Mouse (Mus musculus) lung, postnatal 36 days (tissue): ENCODE results near the gene Fgfr2.
"Not testable (repeated sequence)": the region's sequence is repeated elsewhere in the genome, so short reads cannot be mapped to it uniquely, and the experiment has no call there.

Experiments
- DNase-seq: peaks from one replicate; pipeline ENCODE4 v3.0.0; 2022; ENCODE audit warnings: mixed read lengths

Gene Fgfr2

DNA sequence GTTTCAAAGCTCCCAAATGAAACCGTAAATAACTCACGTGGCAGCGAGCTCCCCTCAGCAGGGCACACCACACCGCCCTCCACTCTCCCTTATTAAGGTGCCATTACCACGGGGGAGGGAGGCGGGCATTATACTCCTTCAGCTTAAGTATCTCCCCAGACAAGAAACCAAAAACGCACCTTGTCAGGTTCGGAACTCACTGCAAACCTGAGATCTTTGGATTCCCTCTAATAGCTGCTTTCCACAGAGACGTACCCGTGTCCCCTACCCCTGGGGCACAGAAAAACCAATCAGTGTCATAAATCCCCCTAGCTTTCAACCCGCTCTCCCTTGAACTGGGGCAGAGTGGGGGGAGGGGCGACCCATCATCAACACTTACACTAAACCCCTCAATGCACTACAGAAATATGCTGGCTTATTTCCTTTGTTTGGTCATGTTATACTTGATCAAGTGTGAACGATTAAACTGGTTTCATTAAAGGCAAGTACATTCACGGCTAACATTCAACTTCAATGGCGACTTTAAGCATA lies 2.9 kb downstream of the Fgfr2 start:
- DNase-seq: no peak

GRCm38 (mm10) chr7:133117815-133118214 lies 5.3 kb downstream of the Fgfr2 start:
- DNase-seq: no peak

- DNase-seq: no peak
Observed at GRCm38 (mm10) chr7:133116542-133116941, 6.6 kb downstream of the Fgfr2 start.

- peak; percentile 63 for DNase-seq
Observed at GRCm38 (mm10) chr7:133115886-133116285, 7.3 kb downstream of the Fgfr2 start.

GRCm38 (mm10) chr7:133114847-133115470 lies 8.2 kb downstream of the Fgfr2 start:
- peak; percentile 68 for DNase-seq

DNA sequence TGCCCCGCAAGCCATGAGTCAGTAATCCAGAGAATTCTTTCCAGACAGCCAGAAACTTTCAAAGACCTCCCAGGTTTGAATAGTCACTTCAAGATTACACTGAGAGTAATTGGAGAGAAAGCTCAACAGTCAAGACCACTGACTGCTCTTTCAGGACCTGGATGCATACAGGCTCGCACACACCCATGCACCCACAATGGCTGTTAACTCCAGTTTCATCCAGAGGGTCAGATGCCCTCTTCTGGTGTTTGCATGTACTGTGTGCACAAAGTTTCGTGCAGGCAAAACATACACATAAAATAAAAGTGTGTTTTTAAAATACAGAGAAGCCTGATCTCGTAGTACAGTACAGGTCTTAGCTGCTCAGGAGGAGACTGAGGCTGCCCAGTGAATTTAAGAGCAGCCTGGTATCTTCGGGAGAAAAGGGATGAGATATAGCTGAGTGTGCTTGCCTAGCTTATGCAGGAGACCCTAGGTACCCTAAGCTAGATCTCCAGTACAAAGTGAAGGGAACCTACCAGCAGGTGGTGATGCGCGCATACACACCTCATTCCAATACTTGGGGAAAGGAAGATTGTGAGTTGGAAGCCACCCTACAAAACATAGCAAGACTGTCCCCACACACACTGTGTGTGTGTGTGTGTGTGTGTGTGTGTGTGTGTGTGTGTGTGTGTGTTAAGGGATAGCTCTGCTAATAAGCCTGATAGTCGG lies 9.8 kb downstream of the Fgfr2 start:
- no peak for DNase-seq

DNA sequence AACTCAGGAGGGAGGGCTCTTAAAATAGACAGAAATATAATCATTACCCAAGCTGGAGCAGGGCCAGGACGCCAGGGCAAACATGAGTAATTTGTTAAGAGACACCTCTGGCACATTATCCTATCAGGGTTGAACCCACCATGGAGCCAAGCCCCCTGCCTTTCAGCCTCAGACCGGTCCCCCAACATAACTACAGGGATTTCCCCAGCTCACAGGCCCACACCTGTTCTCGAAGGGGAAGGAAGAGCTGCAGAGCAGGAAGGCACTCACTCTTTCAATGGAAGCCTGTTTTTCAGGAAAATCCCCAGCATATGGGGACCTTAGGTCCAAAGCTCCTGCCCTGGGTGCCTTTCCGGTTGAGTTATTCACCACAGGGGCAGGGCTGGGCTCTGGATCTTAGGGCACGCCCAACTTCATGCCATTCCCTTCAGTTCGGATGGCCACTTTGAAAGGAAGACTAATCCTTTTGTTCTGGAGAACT lies 10.8 kb downstream of the Fgfr2 start:
- no peak for DNase-seq

- DNase-seq: no peak
Observed at GRCm38 (mm10) chr7:133109442-133109841, 13.7 kb downstream of the Fgfr2 start.

DNA sequence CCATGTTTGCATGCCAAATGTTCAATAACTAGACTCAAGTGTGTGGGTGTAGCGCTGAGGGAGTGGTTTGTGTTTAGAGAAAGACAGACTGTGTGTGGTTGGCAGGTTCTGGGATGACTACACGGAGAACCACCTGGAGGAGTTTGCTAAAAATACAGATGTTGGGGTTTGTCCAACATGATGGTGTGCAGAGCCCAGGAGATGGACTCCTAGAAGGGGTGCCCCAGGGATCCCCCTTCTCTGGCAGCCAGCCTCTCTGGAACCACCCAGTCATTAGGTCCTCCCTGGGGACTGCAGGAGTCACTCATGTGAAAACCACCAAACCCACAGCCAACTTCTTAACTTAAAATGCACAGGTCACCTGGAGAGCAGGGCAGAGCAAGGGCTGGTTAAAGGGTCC lies 14.5 kb downstream of the Fgfr2 start:
- no peak for DNase-seq

- no peak for DNase-seq
Observed at GRCm38 (mm10) chr7:133102578-133102977, 20.6 kb downstream of the Fgfr2 start.

DNA sequence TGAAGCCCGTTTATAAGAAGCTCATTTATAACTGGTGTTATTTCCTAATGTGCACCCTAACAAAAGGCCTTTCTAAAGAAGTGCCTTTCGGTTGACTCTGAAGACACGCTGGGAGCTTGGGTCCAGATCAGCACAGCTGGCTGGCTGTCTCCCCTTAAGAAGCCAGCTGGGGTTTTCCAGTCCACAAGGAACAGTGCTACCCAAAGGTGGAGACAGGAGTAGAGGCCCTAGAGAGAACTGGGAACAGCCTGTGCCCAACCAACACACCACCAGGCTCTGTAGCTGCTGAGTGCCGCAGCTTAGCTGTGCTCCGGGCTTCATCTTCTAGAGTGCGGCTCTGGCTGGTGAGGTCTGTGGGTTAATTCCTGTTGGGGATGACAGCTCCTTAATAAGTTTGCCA lies 22.1 kb downstream of the Fgfr2 start:
- no peak for DNase-seq

DNA sequence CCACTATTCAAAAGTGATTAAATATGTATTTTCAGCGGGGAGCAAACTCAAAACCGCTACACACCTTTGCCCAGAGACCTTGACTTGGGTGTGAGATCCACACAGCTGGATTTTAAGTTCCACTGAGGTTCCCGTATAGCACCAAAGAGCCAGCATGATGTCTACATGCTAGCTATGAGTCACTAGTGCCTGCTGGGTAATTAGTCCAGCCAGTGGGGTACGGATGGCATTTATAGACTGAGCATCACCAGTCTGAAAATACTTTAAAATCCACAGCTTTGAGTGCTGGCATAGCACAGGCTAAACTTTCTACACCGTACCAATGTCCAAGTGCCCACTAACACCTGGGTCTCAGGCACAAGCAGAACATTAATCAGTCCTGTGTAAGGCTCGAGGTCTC lies 23.0 kb downstream of the Fgfr2 start:
- no peak for DNase-seq

GRCm38 (mm10) chr7:133099266-133099665 lies 23.9 kb downstream of the Fgfr2 start:
- DNase-seq: peak; percentile 55

DNA sequence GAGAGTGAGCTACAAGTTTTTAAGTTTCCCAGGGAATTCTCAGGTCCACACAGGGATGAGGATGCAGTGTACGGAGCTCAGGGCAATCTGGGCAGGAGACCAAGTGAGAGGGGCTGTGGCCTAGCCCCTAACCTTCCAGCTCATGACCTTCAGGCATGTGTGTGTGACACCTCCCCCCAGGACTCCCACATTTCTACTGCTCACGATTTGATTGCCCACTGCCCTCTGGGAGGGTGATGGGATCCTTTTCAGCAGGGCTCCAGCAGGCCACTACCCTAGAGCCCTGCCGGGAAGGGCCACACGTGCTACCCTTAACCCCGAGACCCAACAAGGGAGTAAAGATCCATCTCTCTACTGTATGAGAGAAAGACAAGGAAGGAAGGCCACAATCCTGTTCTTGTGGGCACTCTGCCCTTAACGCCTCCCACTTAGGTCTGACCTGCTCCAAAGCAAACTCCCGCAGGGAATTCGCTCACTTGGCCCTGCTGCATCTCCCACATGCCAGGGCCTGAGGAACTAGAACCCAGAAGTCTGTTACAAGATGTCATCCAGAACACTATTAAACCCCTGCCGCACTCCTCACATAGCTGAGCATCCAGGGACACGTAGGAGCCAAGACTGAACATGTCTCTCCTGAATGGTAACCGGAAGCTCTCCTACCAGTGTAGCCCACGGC lies 24.9 kb downstream of the Fgfr2 start:
- DNase-seq: no peak

GRCm38 (mm10) chr7:133095610-133096009 lies 27.5 kb downstream of the Fgfr2 start:
- DNase-seq: not testable (repeated sequence)

DNA sequence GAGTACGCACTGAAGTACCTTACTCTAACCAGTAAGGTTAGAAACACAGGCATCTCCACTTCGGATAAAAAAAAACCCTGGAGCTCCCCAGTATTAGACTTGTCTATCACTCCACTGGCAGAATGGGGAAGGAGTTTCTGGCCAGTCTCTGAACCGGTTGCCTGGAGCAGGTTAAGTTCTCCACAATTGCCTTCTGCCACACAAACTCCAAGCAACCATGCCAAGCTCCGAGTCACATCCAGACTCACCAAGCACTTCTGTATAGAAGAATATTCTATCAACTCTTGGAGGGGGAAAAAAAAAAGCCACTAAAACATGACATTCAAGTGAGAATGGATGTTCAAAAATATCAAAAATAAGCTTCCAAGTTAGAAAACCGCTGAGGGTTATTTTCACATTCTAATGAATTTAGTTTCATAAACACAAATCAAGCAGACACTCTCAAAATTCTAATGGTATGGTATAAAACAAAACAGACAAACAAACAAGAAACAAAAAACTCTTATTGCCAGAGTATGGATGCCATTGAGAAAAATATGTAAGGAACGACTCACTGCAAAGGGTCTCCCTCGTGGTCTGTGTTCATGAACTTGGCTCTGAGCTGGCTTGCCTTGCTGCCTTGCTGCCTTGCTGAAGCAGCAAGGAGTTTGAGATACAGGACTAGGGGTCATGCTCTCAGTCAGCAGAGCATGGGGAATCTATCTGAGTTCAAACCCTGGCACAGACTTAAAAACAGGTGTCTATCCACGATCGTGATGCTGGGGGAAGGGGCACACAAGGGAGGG lies 28.2 kb downstream of the Fgfr2 start:
- no peak for DNase-seq

DNA sequence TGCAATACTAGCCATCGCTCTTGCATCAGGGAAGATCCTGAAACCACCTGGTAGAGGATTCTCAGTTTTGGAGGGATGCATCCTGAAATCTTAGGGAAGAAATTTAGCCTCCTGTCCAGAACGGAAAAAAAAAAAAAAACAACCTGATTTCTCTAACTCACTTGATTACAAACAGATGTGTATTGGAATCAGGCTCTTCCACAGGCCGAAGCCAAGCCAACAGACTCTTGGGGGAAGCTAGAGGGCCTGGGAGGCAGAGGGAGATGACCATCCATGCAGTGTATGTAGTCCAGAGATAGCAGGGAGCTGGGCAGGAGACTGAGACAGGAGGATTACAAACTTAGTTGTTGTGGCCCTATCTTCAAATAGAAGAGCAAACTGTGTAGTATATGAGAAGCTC lies 29.0 kb downstream of the Fgfr2 start:
- DNase-seq: no peak

- DNase-seq: no peak
Observed at GRCm38 (mm10) chr7:133093731-133094130, 29.4 kb downstream of the Fgfr2 start.

GRCm38 (mm10) chr7:133090641-133091040 lies 32.5 kb downstream of the Fgfr2 start:
- DNase-seq: no peak

DNA sequence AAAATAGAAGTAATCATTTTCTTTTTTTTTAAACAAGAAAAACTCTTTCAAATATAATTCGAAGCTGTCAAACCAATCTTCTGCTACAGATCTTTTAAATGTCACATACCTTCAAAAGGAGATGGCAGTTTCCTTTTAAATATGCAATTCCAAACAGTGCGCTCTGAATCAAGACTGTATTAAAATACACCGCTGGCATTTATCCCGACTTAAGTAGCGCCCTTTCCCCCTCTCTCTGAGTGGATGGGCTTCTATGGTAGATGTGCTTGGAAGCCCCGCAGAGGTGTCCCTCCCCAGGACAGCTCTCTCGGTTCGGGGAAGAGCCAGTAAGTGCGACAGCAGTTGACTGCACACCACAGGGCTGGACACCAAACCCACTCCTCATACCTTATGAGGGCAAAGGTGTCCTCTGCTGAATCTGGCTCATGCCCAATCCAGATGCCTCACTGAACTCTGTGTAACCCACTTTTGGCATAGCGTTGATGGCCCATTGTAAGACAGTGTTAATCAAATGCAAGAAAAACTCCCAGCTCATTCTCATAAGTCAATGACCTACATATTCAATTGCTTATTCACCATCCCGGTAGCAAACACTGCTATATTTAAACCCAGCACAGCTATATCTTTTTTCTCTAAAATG lies 33.4 kb downstream of the Fgfr2 start:
- DNase-seq: no peak

- DNase-seq: peak; percentile 90
Observed at GRCm38 (mm10) chr7:133088830-133089261, 34.3 kb downstream of the Fgfr2 start.

GRCm38 (mm10) chr7:133088411-133088810 lies 34.7 kb downstream of the Fgfr2 start:
- no peak for DNase-seq
